Mouse (Mus musculus) A20 (cell line): ENCODE data around the gene Srsf7.

ENCODE experiments used
- DNase-seq: peaks from one replicate; pipeline ENCODE4 v3.0.0-alpha.2; 2011; ENCODE audit warnings: low read depth, low spot score

Gene Srsf7

GRCm38 (mm10) chr17:80156905-80157304, 50.2 kb downstream of the Srsf7 start:
- no peak for DNase-seq

GRCm38 (mm10) chr17:80153631-80154030, 53.5 kb downstream of the Srsf7 start:
- DNase-seq, result no peak

GRCm38 (mm10) chr17:80152767-80153630, 54.1 kb downstream of the Srsf7 start:
- DNase-seq, result no peak

- no peak for DNase-seq
Observed at GRCm38 (mm10) chr17:80151353-80151752, 55.8 kb downstream of the Srsf7 start.
